Mouse (Mus musculus): ENCODE measurements at regions not wholly inside any gene's neighbourhood (a gene's known extent, or its start where the extent isn't known, plus 50 kb on each side); places are given as distances from the start of the nearest gene placed in this dataset.

DNA sequence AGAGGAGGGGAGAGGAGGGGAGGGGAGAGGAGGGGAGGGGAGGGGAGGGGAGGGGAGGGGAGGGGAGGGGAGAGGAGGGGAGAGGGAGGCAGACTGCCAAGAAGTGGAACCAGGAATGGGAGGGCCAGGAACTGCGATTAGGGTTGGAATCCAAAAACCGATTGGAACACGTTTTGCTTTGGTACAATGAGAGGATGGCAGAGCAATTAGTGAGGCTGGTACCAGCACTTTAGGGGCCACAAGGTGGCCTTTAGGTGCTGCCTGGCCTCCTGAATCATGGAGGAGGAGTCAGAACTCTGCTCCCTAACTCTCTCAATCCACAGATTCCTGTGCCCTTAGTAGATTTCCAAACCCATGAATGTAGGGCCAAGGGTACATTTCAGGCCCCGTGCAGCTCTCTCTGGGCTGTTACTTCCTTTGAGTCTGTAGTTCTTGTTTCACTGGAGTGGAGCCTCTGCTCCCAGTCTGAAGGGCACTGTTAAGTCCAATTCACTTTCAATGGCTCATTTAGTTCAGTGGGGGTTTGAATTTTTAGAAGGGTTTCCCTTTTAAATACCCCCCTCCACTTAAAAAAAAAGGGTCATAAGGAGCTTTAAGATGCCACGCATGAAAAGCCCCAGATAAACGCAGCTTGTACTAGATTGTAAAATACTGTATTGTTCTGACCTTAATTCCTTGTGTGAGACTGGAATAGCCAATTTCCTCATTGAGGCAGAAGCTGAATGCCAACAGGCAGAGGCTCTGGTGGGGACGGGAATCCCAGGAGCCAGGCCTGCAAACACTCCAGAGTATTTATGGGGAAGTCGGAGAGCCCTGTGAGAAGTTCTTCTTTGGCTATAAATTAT lies 102.4 kb upstream of the Ranbp3l start:
- TF ChIP-seq ZNF384 (IDR thresholded peaks at IDR 0.05; ENCODE audit: low read depth, low read length) (no peak), MAFK (IDR thresholded peaks at IDR 0.05; ENCODE audit: insufficient read depth, low read depth, low read length) (no peak)

Data from ES-E14 (cell line).